Mouse (Mus musculus): ENCODE measurements around the gene Pik3r3.

DNA sequence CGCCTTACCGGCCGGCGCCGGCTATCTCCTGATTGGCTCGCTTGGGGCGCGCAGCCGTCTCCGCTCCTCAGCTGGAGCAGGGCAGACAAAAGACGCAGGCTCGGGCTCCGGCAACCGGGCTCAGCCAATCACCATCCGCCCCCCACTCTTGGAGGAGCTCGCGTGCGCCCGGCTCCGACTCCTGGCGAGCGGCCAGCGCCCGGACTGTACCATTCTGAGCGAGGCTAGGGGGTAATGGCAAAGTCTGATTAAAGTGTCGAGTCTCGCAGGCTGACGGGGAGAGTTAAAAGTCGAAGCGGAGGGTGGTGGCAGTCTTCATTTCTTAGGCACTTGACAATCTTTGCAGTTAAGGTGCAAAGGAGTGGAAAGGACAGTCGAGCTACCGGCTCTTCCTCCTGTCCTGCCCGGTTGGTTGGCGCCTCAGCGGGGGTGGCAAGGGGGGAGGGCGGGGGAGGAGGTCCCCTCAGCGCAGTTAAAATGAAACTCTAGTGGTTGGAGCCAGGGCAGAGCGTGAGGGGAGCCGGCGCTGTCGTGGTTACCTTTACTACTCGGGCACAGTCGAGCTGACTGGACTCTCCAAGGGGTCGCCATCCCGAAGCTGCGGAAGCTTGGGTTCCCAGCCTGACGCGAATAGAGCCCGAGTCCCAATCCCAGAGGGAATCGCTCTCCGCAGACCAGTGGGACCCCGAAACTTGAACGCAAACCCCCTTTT lies at the start of gene Pik3r3:
- TF ChIP-seq CTCF (IDR thresholded peaks at IDR 0.05; ENCODE audit: low read depth) = no peak
- peak; percentile 64; the same call in 1 of the 2 replicates for TF ChIP-seq EP300 (IDR thresholded peaks at IDR 0.05; ENCODE audit: low read depth)
